Mouse (Mus musculus) lung, postnatal 0 days (tissue): ENCODE results near the gene Bmp6. TPM values are rescaled to one million over a fixed set of nuclear protein-coding genes. Genes with fewer than 3 reads are reported as not detected.

Experiments used
- ATAC-seq: fragments of 200-750 bp; cut with Nextera tagmentation; 2 replicates; pipeline ENCODE4 v1.8.0; 2017; ENCODE audit warnings: moderate library complexity
- DNase-seq: peaks from one replicate; pipeline ENCODE4 v3.0.0-alpha.2; 2016; ENCODE audit warnings: low spot score
- H3K27ac ChIP-seq: fragments of 300-500 bp; sonication (generic); 2 replicates; pipeline ENCODE4 v1.5.1; 2014; ENCODE audit warnings: antibody characterized with exemption, mild to moderate bottlenecking, low read length, mixed read lengths
- H3K27me3 ChIP-seq: fragments of 300-500 bp; sonication (generic); replicated peaks from 2 replicates; pipeline ENCODE4 v1.6.1; 2014; ENCODE audit warnings: low read length, mixed read lengths; ENCODE audit not compliant: insufficient read depth
- H3K36me3 ChIP-seq: fragments of 300-500 bp; sonication (generic); 2 replicates; pipeline ENCODE4 v1.6.1; 2014; ENCODE audit warnings: low read length, mixed read lengths; ENCODE audit not compliant: insufficient read depth
- H3K4me1 ChIP-seq: fragments of 300-500 bp; sonication (generic); 2 replicates; pipeline ENCODE4 v1.6.1; 2014; ENCODE audit warnings: antibody characterized with exemption, low read depth, low read length, mixed read lengths; ENCODE audit not compliant: insufficient read depth
- H3K4me2 ChIP-seq: fragments of 300-500 bp; sonication (generic); replicated peaks from 2 replicates; pipeline ENCODE4 v1.6.1; 2014; ENCODE audit warnings: low read depth, mild to moderate bottlenecking, low read length, moderate library complexity, mixed read lengths
- H3K4me3 ChIP-seq: fragments of 300-500 bp; sonication (generic); 2 replicates; pipeline ENCODE4 v1.5.1; 2014; ENCODE audit warnings: low read depth, low read length
- H3K9ac ChIP-seq: fragments of 300-500 bp; sonication (generic); replicated peaks from 2 replicates; pipeline ENCODE4 v1.6.1; 2014; ENCODE audit warnings: low read depth, mild to moderate bottlenecking
- H3K9me3 ChIP-seq: fragments of 300-500 bp; sonication (generic); 2 replicates; pipeline ENCODE4 v1.6.1; 2016; ENCODE audit warnings: low read length, mixed read lengths
- CTCF ChIP-seq: IDR thresholded peaks from 2 replicates; pipeline ENCODE4 v1.5.1; 2016; ENCODE audit warnings: antibody characterized with exemption, mild to moderate bottlenecking
- EP300 ChIP-seq: IDR thresholded peaks from 2 replicates; pipeline ENCODE4 v1.6.1; 2016; ENCODE audit warnings: antibody characterized with exemption, mild to moderate bottlenecking, control low read depth
- WGBS: fragments of 180-500 bp; shearing (Covaris S2); extraction: QIAGEN DNeasy Blood & Tissue Kit; methylation state at CpG from one replicate; pipeline ENCODE4 v1.1.7; 2014; 5-methylcytosine and 5-hydroxymethylcytosine counted together
- polyA plus RNA-seq: library from polyadenylated mRNA; unstranded; fragments of >200 nt; fragmentation: Nextera tagmentation; extraction: Ambion mirVana; gene quantifications from 2 replicates; pipeline ENCODE4 v1.2.1, GENCODE M21; 2015

Gene Bmp6
- polyA plus RNA-seq, 1 experiment from 2014 or later = 3.0 TPM

DNA sequence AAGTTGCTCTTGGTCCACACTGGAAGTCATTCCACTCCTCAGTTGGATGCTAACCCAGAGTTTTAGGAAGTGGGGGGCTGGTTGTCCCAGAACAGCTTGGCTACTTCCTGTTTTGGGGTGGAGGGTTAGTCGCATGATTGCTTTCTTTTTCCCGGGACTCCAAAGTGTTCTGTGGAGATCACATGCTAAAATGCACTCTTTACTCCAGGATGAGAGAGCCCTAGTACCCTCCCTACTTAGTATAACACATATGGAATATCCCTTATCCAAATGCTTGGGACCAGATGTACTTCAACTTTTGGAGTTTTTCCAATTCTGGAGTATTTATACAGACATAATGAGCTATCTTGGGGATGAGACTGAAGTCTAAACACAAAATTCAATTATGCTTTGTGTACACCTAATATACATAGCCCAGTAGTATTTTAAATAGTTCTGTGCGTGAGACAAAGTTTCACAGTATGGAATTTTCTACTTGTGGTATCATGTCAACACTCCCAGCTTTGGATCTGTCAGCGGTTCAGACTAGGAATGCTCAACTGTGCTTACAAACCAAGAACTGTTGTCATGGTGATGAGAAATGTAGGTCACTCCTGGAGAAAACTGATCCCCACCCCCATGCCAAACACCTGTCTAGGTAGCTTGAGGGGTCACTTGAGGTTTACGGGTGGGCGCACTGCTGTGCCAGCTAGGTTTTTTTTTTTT lies 62.9 kb downstream of the Bmp6 start:
- no peaks in the 10 kb centered on the region for H3K36me3 ChIP-seq
- DNase-seq = peak; percentile 81
- TF ChIP-seq CTCF = no peak
- TF ChIP-seq EP300 = 0 out of 2 replicates have a peak, but pooled peaks have one; percentile 7
- peak overlapping the region; percentile 8; the same call in 1 of the 2 replicates for H3K4me2 ChIP-seq
- 35% methylated on average over 6 of the region's 6 CpGs for WGBS
- peaks cover 7% of the 10 kb centered on the region; the same call in 1 of the 2 replicates for H3K4me1 ChIP-seq
- H3K27ac ChIP-seq = peak overlapping the region; percentile 64; the same call in 1 of the 2 replicates
- H3K4me3 ChIP-seq = no peak overlapping the region
- no peaks in the 10 kb centered on the region for H3K27me3 ChIP-seq
- no peak overlapping the region for H3K9ac ChIP-seq
- ATAC-seq = peak; percentile 38
- no peaks in the 10 kb centered on the region for H3K9me3 ChIP-seq

DNA sequence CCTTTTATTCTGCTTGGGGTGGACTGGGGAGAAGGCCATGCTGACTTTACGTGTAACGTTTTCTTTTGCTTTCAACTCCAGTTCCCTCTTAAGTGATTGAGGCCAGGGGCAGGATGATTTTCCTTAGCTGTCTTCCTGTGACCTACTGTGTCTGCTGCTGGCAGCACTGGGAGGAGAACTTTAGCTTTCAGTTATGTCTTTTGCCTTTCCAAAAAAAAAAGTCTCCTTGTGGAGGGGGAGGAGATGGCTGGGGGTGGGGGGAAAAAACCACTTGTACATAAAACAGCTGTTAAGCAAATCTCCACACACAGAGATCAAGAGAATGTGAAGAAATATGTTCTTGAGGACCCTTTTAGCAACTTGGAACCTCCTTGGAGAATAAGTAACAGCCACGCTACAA lies 63.7 kb downstream of the Bmp6 start:
- ATAC-seq = peak; percentile 36
- Histone ChIP-seq H3K27ac (peak overlapping the region; percentile 64; the same call in 1 of the 2 replicates), H3K4me1 (peaks cover 7% of the 10 kb centered on the region; the same call in 1 of the 2 replicates), H3K9ac (no peak overlapping the region), H3K27me3 (no peaks in the 10 kb centered on the region), H3K36me3 (no peaks in the 10 kb centered on the region), H3K4me3 (no peak overlapping the region), H3K4me2 (no peak overlapping the region; the same call in 1 of the 2 replicates), H3K9me3 (no peaks in the 10 kb centered on the region)
- 21% methylated on average over 3 of the region's 3 CpGs for WGBS
- no peak for TF ChIP-seq CTCF
- no peak for TF ChIP-seq EP300
- DNase-seq = peak; percentile 77

DNA sequence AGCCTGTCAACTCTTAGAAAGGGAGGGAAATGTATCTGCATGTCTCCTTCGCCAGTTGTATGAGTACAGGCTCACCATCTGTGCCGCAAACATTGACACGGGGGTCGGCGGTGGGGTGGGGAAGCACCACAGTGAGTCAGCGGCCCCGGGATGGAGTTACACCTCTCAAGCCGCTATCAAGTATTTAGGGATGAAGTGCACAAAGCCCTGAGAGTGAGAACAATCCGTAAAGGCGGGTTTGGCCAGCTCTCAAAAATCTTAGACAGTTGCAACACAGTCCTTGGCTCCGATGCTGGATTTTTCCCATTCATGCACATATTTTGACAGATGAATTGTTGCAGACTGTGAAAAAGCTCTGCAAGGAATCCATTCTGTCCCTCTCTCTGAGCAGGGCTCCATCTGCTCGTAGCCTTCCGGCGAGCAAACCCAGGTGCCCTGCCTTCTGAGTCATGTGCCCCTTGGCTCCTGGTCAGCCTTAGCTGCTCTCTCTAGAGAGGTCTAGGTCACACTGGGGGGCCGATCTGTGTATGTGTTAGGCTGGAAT lies 65.5 kb downstream of the Bmp6 start:
- Histone ChIP-seq H3K27ac (no peak overlapping the region), H3K9ac (no peak overlapping the region), H3K4me2 (peak overlapping the region; percentile 32; the same call in 1 of the 2 replicates), H3K36me3 (no peaks in the 10 kb centered on the region), H3K4me3 (no peak overlapping the region), H3K9me3 (no peaks in the 10 kb centered on the region), H3K4me1 (peaks cover 7% of the 10 kb centered on the region; the same call in 1 of the 2 replicates), H3K27me3 (no peaks in the 10 kb centered on the region)
- TF ChIP-seq EP300 (peak; percentile 69), CTCF (no peak)
- DNase-seq (peak; percentile 91), ATAC-seq (peak; percentile 83)
- 13% methylated on average over 15 of the region's 15 CpGs for WGBS

DNA sequence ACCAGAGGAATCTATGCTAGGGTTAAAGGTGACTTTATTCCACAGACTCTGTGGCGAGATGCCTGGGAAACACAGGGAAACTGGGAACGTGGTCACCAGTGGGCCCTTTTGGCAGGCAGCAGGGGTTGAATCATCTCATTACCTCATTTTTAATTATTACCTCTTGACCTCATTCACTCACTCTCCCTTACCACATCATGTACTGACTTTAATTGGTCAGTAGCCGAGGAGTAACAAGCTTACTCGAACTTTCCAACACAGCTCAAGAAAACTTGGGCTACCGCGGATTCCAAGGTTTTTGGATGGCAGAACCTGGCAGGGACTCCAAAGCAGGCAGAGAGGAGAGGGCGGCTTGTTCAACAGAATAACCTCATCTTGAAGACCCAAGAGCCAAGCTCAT lies 74.9 kb downstream of the Bmp6 start:
- H3K9ac ChIP-seq = no peak overlapping the region
- no peak overlapping the region for H3K27ac ChIP-seq
- H3K27me3 ChIP-seq = no peaks in the 10 kb centered on the region
- 86% methylated on average over 7 of the region's 7 CpGs for WGBS
- DNase-seq (no peak), ATAC-seq (no peak)
- H3K4me2 ChIP-seq = no peak overlapping the region
- no peaks in the 10 kb centered on the region for H3K4me1 ChIP-seq
- no peak for TF ChIP-seq EP300
- no peak for TF ChIP-seq CTCF
- H3K4me3 ChIP-seq = no peak overlapping the region
- H3K36me3 ChIP-seq = no peaks in the 10 kb centered on the region
- H3K9me3 ChIP-seq = no peaks in the 10 kb centered on the region

DNA sequence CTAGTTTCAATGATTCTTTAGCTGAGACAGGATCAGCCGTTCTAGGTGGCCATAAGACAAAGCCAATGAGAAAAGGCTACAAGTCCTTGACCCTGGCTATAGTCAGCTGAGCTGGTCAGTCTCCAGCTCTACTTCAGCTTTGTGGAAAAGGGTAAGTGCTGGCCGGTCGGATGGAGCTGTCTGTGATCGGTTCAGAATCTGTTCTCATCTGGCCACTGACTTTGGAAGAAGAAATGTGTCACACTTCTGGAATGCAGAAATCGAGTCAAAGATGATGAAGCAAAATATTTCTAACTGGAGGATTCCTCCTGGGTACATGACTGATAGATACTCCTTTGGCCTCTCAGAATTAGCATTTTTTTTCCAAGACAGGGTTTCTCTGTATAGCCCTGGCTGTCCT lies 77.6 kb downstream of the Bmp6 start:
- no peak for TF ChIP-seq CTCF
- no peak for TF ChIP-seq EP300
- H3K4me2 ChIP-seq = no peak overlapping the region
- no peak overlapping the region for H3K4me3 ChIP-seq
- no peak overlapping the region for H3K27ac ChIP-seq
- H3K27me3 ChIP-seq = no peaks in the 10 kb centered on the region
- H3K4me1 ChIP-seq = no peaks in the 10 kb centered on the region
- H3K36me3 ChIP-seq = no peaks in the 10 kb centered on the region
- ATAC-seq (no peak), DNase-seq (no peak)
- no peak overlapping the region for H3K9ac ChIP-seq
- no peaks in the 10 kb centered on the region for H3K9me3 ChIP-seq
- 72% methylated on average over 5 of the region's 5 CpGs for WGBS

DNA sequence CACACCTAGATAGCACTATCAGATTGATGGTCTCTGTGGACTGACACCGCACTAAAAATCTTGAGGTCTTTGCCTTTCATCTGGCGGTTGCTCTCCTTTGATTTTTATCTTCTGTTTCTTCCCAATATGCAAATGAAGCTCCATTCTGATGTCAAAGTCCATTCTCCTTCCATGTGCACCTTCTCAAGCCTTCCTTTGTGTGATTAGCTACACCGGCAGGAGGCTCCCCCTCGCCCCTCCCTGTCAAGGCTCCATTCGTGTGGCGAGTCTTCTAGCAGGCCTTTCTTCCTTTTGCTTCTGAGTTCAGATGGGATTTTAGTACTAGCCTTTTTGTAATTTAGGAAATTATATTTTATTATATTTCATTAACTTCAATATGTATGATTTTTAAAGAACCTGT lies 80.4 kb downstream of the Bmp6 start:
- H3K36me3 ChIP-seq = no peaks in the 10 kb centered on the region
- H3K4me2 ChIP-seq = no peak overlapping the region
- H3K4me1 ChIP-seq = no peaks in the 10 kb centered on the region
- peaks cover 3% of the 10 kb centered on the region; the same call in 1 of the 2 replicates for H3K9me3 ChIP-seq
- TF ChIP-seq CTCF = no peak
- TF ChIP-seq EP300 = no peak
- no peak overlapping the region for H3K4me3 ChIP-seq
- WGBS = 73% methylated on average over 6 of the region's 6 CpGs
- ATAC-seq (no peak), DNase-seq (no peak)
- no peak overlapping the region for H3K27ac ChIP-seq
- no peak overlapping the region for H3K9ac ChIP-seq
- H3K27me3 ChIP-seq = no peaks in the 10 kb centered on the region
